Mouse (Mus musculus): Measurements from ENCODE around the gene Ppfia1. TPM values are rescaled to one million over a fixed set of nuclear protein-coding genes. Genes with fewer than 3 reads are reported as not detected.

Ppfia1 gene
- polyA plus RNA-seq, 1 experiment from 2014 or later, result 41.3 TPM

DNA sequence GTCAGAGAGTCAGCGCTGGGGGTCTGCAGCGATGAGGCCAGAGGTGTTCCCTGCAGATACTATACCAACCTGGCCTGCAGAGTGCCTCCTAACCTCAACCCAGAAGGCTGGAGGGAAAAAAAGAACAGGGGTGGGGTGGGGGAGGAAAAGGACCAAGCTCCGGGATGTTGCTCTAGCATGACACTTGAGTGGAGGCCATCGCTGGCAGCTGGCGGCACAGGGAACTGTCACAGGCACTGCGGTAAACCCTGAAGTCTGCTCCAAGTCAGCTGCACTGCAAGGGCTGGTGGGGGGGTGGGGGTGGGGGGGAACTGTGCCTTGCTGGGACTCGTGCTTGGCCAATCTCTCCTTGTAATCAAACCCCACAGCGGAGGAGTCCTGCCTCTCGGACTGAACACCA is 102.9 kb downstream of the Ppfia1 start:
- 91% methylated on average over 9 of the region's 9 CpGs for WGBS
- Histone ChIP-seq H3K4me3 (ENCODE audit: low read depth, low read length) (no peak overlapping the region), H3K9me3 (replicated peaks; ENCODE audit: control insufficient read depth, low read length) (no peaks in the 10 kb centered on the region), H3K4me2 (ENCODE audit: low read depth, low read length) (no peak overlapping the region), H3K27me3 (ENCODE audit: control insufficient read depth, insufficient read depth, low read length) (no peaks in the 10 kb centered on the region), H3K27ac (replicated peaks; ENCODE audit: low read depth, low read length) (no peak overlapping the region), H3K4me1 (ENCODE audit: control insufficient read depth, insufficient read depth, low read length) (no peaks in the 10 kb centered on the region), H3K9ac (replicated peaks; ENCODE audit: low read length) (no peak overlapping the region), H3K36me3 (replicated peaks; ENCODE audit: control insufficient read depth, insufficient read depth, low read depth, low read length) (peaks cover 26% of the 10 kb centered on the region)
- no peak for DNase-seq (ENCODE audit: low spot score)
- ATAC-seq (replicated peaks; ENCODE audit: insufficient number of reproducible peaks, low FRiP score, low TSS enrichment, low read depth), result no peak

DNA sequence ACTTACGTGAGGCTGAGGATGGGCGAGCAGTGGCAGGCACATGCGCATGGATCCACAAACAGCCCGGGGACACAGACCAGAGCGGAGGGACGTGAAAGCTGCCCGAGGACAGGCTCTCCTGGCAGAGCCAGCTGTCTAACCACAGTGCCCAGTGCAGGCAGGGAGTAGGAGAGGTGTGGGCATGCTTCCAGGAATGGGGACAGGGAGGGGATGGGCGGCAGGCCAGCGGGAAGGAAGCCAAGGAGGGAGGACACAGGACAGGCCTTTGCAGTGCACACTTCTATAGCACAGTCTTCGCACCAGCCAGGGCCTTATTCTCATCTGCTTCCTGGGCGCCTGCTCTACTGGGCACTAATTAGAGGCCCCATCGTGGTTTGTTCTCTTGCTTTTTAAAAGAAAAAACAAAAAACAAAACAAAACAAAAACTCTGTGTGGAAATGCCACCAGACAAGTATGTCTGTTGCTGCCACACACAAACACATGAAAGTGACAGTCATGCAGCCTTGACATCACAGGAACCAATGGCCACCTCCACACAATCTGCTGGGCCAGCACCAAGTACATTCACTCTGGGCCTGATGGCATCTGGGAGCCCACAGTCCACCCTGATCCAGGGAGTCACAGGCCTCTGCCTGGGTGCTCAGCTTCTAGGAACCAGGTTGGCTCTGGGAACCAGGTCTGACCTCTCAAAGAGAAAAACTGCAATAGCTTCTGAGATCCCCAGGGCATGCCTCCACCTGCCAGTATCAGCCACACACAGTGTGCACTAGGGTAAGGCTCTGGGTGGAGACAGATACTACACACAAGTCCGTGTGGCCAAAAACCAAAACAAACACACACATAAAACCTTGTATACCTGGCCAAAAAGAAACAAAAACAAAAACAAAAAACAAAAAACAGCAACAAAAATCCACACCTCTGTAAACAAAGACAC is 103.6 kb downstream of the Ppfia1 start:
- H3K4me3 ChIP-seq (ENCODE audit: low read depth, low read length), result no peak overlapping the region
- ATAC-seq (replicated peaks; ENCODE audit: insufficient number of reproducible peaks, low FRiP score, low TSS enrichment, low read depth) (no peak), DNase-seq (ENCODE audit: low spot score) (no peak)
- no peaks in the 10 kb centered on the region for H3K4me1 ChIP-seq (ENCODE audit: control insufficient read depth, insufficient read depth, low read length)
- no peak overlapping the region for H3K27ac ChIP-seq (replicated peaks; ENCODE audit: low read depth, low read length)
- H3K4me2 ChIP-seq (ENCODE audit: low read depth, low read length), result no peak overlapping the region
- H3K27me3 ChIP-seq (ENCODE audit: control insufficient read depth, insufficient read depth, low read length), result no peaks in the 10 kb centered on the region
- H3K36me3 ChIP-seq (replicated peaks; ENCODE audit: control insufficient read depth, insufficient read depth, low read depth, low read length), result peaks cover 24% of the 10 kb centered on the region
- H3K9ac ChIP-seq (replicated peaks; ENCODE audit: low read length), result no peak overlapping the region
- H3K9me3 ChIP-seq (replicated peaks; ENCODE audit: control insufficient read depth, low read length), result no peaks in the 10 kb centered on the region
- 94% methylated on average over 13 of the region's 13 CpGs for WGBS

DNA sequence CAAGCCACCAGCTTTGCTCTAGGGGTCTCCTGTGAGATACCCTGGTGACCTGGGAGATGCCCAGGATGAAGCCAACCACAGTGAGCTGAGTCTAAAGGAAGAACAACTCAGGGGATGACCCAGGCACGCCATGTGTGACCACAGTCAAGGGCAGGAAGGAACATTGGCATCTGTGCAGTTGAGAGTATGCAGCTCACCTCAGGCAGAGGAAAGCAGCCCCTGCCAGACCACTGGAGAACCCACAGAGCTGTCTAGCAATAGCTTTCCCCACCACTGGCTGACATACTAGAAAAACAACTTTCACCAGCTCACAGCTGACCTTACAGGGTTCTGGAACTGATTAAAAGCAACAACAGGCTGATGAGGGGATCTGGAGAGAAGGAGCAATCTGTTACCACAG is 105.3 kb downstream of the Ppfia1 start:
- ATAC-seq (replicated peaks; ENCODE audit: insufficient number of reproducible peaks, low FRiP score, low TSS enrichment, low read depth) (no peak), DNase-seq (ENCODE audit: low spot score) (no peak)
- Histone ChIP-seq H3K27ac (replicated peaks; ENCODE audit: low read depth, low read length) (no peak overlapping the region), H3K4me1 (ENCODE audit: control insufficient read depth, insufficient read depth, low read length) (no peaks in the 10 kb centered on the region), H3K9me3 (replicated peaks; ENCODE audit: control insufficient read depth, low read length) (no peaks in the 10 kb centered on the region), H3K4me2 (ENCODE audit: low read depth, low read length) (no peak overlapping the region), H3K9ac (replicated peaks; ENCODE audit: low read length) (no peak overlapping the region), H3K36me3 (replicated peaks; ENCODE audit: control insufficient read depth, insufficient read depth, low read depth, low read length) (peaks cover 19% of the 10 kb centered on the region), H3K4me3 (ENCODE audit: low read depth, low read length) (no peak overlapping the region), H3K27me3 (ENCODE audit: control insufficient read depth, insufficient read depth, low read length) (no peaks in the 10 kb centered on the region)
- 86% methylated on average over 1 of the region's 1 CpGs for WGBS

GRCm38 (mm10) chr7:144447146-144447545 is 106.4 kb downstream of the Ppfia1 start:
- Histone ChIP-seq H3K36me3 (replicated peaks; ENCODE audit: control insufficient read depth, insufficient read depth, low read depth, low read length) (peaks cover 18% of the 10 kb centered on the region), H3K4me2 (ENCODE audit: low read depth, low read length) (no peak overlapping the region), H3K27ac (replicated peaks; ENCODE audit: low read depth, low read length) (no peak overlapping the region), H3K4me1 (ENCODE audit: control insufficient read depth, insufficient read depth, low read length) (no peaks in the 10 kb centered on the region), H3K9ac (replicated peaks; ENCODE audit: low read length) (no peak overlapping the region), H3K4me3 (ENCODE audit: low read depth, low read length) (no peak overlapping the region), H3K27me3 (ENCODE audit: control insufficient read depth, insufficient read depth, low read length) (no peaks in the 10 kb centered on the region), H3K9me3 (replicated peaks; ENCODE audit: control insufficient read depth, low read length) (no peaks in the 10 kb centered on the region)
- 71% methylated on average over 3 of the region's 3 CpGs for WGBS
- no peak for DNase-seq (ENCODE audit: low spot score)
- no peak for ATAC-seq (replicated peaks; ENCODE audit: insufficient number of reproducible peaks, low FRiP score, low TSS enrichment, low read depth)

DNA sequence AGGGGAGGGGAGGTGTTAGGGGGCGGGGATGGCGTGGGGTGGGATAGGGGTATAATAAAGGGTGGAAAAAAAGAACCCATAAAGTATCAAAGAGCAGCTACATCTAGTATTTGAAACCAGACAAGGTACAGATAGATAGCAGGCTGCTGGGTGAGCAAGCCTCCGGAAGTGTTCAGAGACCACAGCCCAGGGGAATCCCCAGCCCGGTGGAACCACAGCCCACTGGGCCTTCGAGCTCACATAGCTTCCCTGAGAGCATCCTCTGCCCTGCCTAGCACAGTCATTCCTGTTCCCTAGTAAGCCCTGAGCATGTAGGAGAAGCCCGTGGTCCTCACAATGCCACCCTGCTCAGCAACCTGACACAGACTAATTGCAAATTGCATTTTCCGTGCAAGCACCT is 108.7 kb downstream of the Ppfia1 start:
- DNase-seq (ENCODE audit: low spot score), result no peak
- H3K4me2 ChIP-seq (ENCODE audit: low read depth, low read length), result no peak overlapping the region
- H3K4me3 ChIP-seq (ENCODE audit: low read depth, low read length), result no peak overlapping the region
- H3K4me1 ChIP-seq (ENCODE audit: control insufficient read depth, insufficient read depth, low read length), result no peaks in the 10 kb centered on the region
- H3K27me3 ChIP-seq (ENCODE audit: control insufficient read depth, insufficient read depth, low read length), result no peaks in the 10 kb centered on the region
- H3K9me3 ChIP-seq (replicated peaks; ENCODE audit: control insufficient read depth, low read length), result no peaks in the 10 kb centered on the region
- ATAC-seq (replicated peaks; ENCODE audit: insufficient number of reproducible peaks, low FRiP score, low TSS enrichment, low read depth), result no peak
- 89% methylated on average over 7 of the region's 7 CpGs for WGBS
- peaks cover 23% of the 10 kb centered on the region for H3K36me3 ChIP-seq (replicated peaks; ENCODE audit: control insufficient read depth, insufficient read depth, low read depth, low read length)
- H3K9ac ChIP-seq (replicated peaks; ENCODE audit: low read length), result no peak overlapping the region
- no peak overlapping the region for H3K27ac ChIP-seq (replicated peaks; ENCODE audit: low read depth, low read length)

DNA sequence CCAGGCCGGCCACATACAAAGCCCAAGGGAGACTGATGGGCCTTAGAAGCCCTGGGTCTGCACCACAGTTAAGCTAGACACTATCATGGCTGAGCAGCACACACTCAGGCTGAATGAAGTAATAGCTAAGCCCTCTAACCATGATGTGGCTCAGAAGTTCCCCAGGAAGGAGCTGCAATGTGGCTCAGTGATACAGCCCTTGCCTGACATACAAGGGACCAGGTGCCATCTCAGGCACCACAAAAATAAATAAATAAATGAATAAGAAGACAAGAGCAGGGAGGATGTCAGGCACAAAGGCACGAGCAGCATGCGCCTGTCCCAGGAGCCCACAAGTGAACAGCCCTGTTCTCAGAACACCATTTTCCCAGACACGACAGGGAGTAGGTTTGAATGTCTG is 111.6 kb downstream of the Ppfia1 start:
- H3K4me2 ChIP-seq (ENCODE audit: low read depth, low read length), result no peak overlapping the region
- no peak overlapping the region for H3K27ac ChIP-seq (replicated peaks; ENCODE audit: low read depth, low read length)
- peaks cover 40% of the 10 kb centered on the region for H3K36me3 ChIP-seq (replicated peaks; ENCODE audit: control insufficient read depth, insufficient read depth, low read depth, low read length)
- WGBS, result 93% methylated on average over 4 of the region's 4 CpGs
- no peak overlapping the region for H3K4me3 ChIP-seq (ENCODE audit: low read depth, low read length)
- ATAC-seq (replicated peaks; ENCODE audit: insufficient number of reproducible peaks, low FRiP score, low TSS enrichment, low read depth) (no peak), DNase-seq (ENCODE audit: low spot score) (no peak)
- H3K9ac ChIP-seq (replicated peaks; ENCODE audit: low read length), result no peak overlapping the region
- H3K9me3 ChIP-seq (replicated peaks; ENCODE audit: control insufficient read depth, low read length), result no peaks in the 10 kb centered on the region
- no peaks in the 10 kb centered on the region for H3K4me1 ChIP-seq (ENCODE audit: control insufficient read depth, insufficient read depth, low read length)
- no peaks in the 10 kb centered on the region for H3K27me3 ChIP-seq (ENCODE audit: control insufficient read depth, insufficient read depth, low read length)

GRCm38 (mm10) chr7:144441466-144441865 is 112.1 kb downstream of the Ppfia1 start:
- Histone ChIP-seq H3K27me3 (ENCODE audit: control insufficient read depth, insufficient read depth, low read length) (no peaks in the 10 kb centered on the region), H3K9me3 (replicated peaks; ENCODE audit: control insufficient read depth, low read length) (no peaks in the 10 kb centered on the region), H3K27ac (replicated peaks; ENCODE audit: low read depth, low read length) (no peak overlapping the region), H3K4me2 (ENCODE audit: low read depth, low read length) (no peak overlapping the region), H3K9ac (replicated peaks; ENCODE audit: low read length) (no peak overlapping the region), H3K36me3 (replicated peaks; ENCODE audit: control insufficient read depth, insufficient read depth, low read depth, low read length) (peaks cover 43% of the 10 kb centered on the region), H3K4me3 (ENCODE audit: low read depth, low read length) (no peak overlapping the region), H3K4me1 (ENCODE audit: control insufficient read depth, insufficient read depth, low read length) (no peaks in the 10 kb centered on the region)
- ATAC-seq (replicated peaks; ENCODE audit: insufficient number of reproducible peaks, low FRiP score, low TSS enrichment, low read depth) (no peak), DNase-seq (ENCODE audit: low spot score) (no peak)
- WGBS, result 96% methylated on average over 10 of the region's 11 CpGs

DNA sequence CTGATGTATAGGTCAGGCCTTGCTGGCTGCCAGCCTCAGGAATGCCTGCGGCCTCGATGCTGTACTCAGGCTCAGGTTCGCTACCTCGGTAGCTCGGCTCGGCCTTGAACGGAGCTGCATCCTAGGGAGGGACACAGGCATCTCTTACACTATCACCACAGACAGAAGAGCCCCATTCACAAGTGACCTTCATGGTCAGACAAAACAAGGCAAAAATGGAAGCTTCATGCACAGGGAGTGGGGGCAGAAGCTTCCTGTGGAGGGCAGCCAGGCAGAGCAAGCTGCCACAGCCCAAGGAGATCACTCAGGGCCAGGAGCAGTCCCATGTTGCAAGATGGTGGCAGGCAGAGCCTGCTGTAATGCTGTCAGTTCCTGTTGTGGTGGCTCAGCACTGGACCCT is 114.7 kb downstream of the Ppfia1 start:
- Histone ChIP-seq H3K4me1 (ENCODE audit: control insufficient read depth, insufficient read depth, low read length) (no peaks in the 10 kb centered on the region), H3K9me3 (replicated peaks; ENCODE audit: control insufficient read depth, low read length) (no peaks in the 10 kb centered on the region), H3K4me2 (ENCODE audit: low read depth, low read length) (no peak overlapping the region), H3K27me3 (ENCODE audit: control insufficient read depth, insufficient read depth, low read length) (no peaks in the 10 kb centered on the region), H3K27ac (replicated peaks; ENCODE audit: low read depth, low read length) (no peak overlapping the region), H3K9ac (replicated peaks; ENCODE audit: low read length) (no peak overlapping the region), H3K36me3 (replicated peaks; ENCODE audit: control insufficient read depth, insufficient read depth, low read depth, low read length) (peaks cover 34% of the 10 kb centered on the region), H3K4me3 (ENCODE audit: low read depth, low read length) (no peak overlapping the region)
- 96% methylated on average over 7 of the region's 7 CpGs for WGBS
- no peak for DNase-seq (ENCODE audit: low spot score)
- no peak for ATAC-seq (replicated peaks; ENCODE audit: insufficient number of reproducible peaks, low FRiP score, low TSS enrichment, low read depth)

Data from embryonic facial prominence, embryonic 11.5 days (tissue).